17 mouse cellular contexts compared by ENCODE assay signal in genomic region chr1:170659260-170659659, GRCm38 (mm10).
"Had no signal": no experiment of that assay in that cellular context is flagged by ENCODE, and none has a peak within 500 bp of the region (broad histone marks: within the 10 kb centered on the region; RNA-seq: fewer than 3 reads in every experiment).

No protein-coding gene starts in this region.

- H3K36me3 ChIP-seq: liver, embryonic 15.5 days; lung, embryonic 15.5 days had no signal

- H3K4me1 ChIP-seq: lung, embryonic 15.5 days had no signal

- H3K27ac ChIP-seq: kidney, postnatal 0 days; layer of hippocampus, adult 2 months; limb, embryonic 12.5 days; limb, embryonic 15.5 days; liver, embryonic 15.5 days; lung, embryonic 15.5 days had no signal

- H3K9me3 ChIP-seq: limb, embryonic 12.5 days; limb, embryonic 15.5 days; liver, embryonic 15.5 days; lung, embryonic 15.5 days had no signal

- H3K4me2 ChIP-seq: limb, embryonic 12.5 days; limb, embryonic 15.5 days; liver, embryonic 11.5 days; liver, embryonic 15.5 days; lung, embryonic 15.5 days; midbrain, embryonic 11.5 days had no signal

- H3K9ac ChIP-seq: limb, embryonic 12.5 days; limb, embryonic 15.5 days; liver, embryonic 15.5 days; lung, embryonic 15.5 days had no signal

- DNase-seq: kidney, adult 2 months; kidney, postnatal 25 days; layer of hippocampus, adult 9-11 months; lung, adult 18-20 months; lung, postnatal 10 days; lung, postnatal 36 days; midbrain, embryonic 14.5 days; thymus, adult 18-20 months; thymus, postnatal 36 days had no signal

- H3K4me3 ChIP-seq: layer of hippocampus, adult 2 months; limb, embryonic 12.5 days; limb, embryonic 15.5 days; liver, embryonic 15.5 days; lung, embryonic 15.5 days had no signal

- H3K27me3 ChIP-seq: limb, embryonic 12.5 days; limb, embryonic 15.5 days; liver, embryonic 15.5 days; lung, embryonic 15.5 days had no signal
